Mouse (Mus musculus) c-Kit-positive CD71-positive TER-119-positive erythroid progenitor cells, embryonic 14.5 days (primary cell): ENCODE measurements around the gene Prr13.
A peak's percentile ranks its signal among the peaks of the same experiment; 100 is the strongest.

Source experiments
- DNase-seq: peaks from one replicate; pipeline ENCODE4 v3.0.0-alpha.2; 2013; ENCODE audit warnings: low spot score

Prr13 gene

GRCm38 (mm10) chr15:102505073-102505769, 46.4 kb downstream of the Prr13 start:
- no peak for DNase-seq

- no peak for DNase-seq
Observed at GRCm38 (mm10) chr15:102505770-102506463, 47.1 kb downstream of the Prr13 start.

- no peak for DNase-seq
Observed at GRCm38 (mm10) chr15:102506464-102506830, 47.6 kb downstream of the Prr13 start.

GRCm38 (mm10) chr15:102506864-102507263, 48.0 kb downstream of the Prr13 start:
- no peak for DNase-seq

- no peak for DNase-seq
Observed at GRCm38 (mm10) chr15:102507561-102507960, 48.7 kb downstream of the Prr13 start.

GRCm38 (mm10) chr15:102508336-102508735, 49.5 kb downstream of the Prr13 start:
- DNase-seq, result no peak

GRCm38 (mm10) chr15:102510110-102510509, 51.3 kb downstream of the Prr13 start:
- DNase-seq, result no peak

GRCm38 (mm10) chr15:102510590-102511284, 51.9 kb downstream of the Prr13 start:
- DNase-seq, result peak; percentile 70

GRCm38 (mm10) chr15:102511285-102511833, 52.5 kb downstream of the Prr13 start:
- DNase-seq, result no peak

- DNase-seq, result no peak
Observed at GRCm38 (mm10) chr15:102512010-102512409, 53.2 kb downstream of the Prr13 start.
